Mouse (Mus musculus) G1E (cell line): Measurements from ENCODE around the gene Txndc11.

Experiments used
- CTCF ChIP-seq: IDR thresholded peaks from 2 replicates; pipeline ENCODE4 v1.5.1; 2012; ENCODE audit warnings: low read depth, low read length, inconsistent platforms, mixed read lengths
- GATA1 ChIP-seq: IDR thresholded peaks from 2 replicates; pipeline ENCODE4 v1.6.1; 2012; ENCODE audit warnings: borderline replicate concordance, low read length, inconsistent platforms, mixed read lengths

- TF ChIP-seq CTCF (no peak), GATA1 (no peak)
Observed at GRCm38 (mm10) chr16:11086299-11086698, 48.2 kb downstream of the Txndc11 start.
